Mouse (Mus musculus) cerebellum, adult (tissue): ENCODE measurements around the gene Mroh8.
"Not testable (repeated sequence)": the region's sequence is repeated elsewhere in the genome, so short reads cannot be mapped to it uniquely, and the experiment has no call there.

Experiments
- ATAC-seq: cut with Nextera tagmentation; 2 replicates; pipeline ENCODE4 v1.9.2; 2017; ENCODE audit warnings: mild to moderate bottlenecking, moderate library complexity, mixed read lengths; ENCODE audit not compliant: insufficient number of reproducible peaks, low FRiP score, low TSS enrichment

Mroh8 gene

DNA sequence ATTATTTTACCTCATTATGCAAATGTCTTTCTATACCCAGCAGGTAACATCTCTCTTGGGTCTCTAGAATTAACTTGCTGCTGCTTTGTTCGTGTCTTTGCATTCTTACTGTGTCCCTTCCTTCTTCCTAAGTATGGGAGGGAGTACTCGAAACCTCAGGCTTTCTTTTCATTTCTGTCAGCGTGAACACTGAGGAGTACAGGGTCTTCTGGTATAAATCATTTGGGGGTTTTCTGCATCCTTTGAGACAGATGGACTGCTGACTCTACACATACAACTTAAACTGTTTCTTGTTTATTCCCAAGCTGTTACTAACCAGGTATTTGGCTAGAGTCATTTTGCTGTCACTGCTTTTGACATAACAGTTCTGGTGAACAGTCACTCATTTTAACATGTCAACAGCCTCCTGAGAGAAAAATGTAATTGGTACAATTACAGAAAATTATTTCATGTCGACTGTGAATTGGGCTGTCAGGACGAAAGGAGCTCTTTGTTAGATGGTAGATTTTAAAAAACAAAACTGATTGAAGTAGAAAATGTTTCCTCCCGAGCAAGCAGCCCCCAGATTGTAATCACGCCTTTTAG lies 16.8 kb upstream of the Mroh8 start:
- ATAC-seq = no peak

DNA sequence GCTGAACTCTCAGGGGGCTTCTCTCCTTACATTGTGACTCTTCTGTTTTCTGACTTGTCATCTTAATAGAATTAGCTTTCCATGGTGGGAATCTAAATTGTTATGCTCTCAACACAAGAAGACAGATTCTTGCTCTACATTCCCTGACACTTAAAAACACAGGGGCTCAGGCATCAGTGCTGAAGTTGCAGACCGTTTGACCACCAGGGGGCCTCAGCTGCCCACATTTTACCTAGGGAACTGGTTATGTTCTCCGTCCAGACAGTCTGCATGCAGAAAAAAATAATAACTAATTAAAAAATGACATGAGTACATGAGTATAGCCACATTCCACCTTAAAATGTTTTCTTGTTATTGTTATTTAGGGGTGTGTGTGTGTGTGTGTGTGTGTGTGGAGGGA lies 12.7 kb upstream of the Mroh8 start:
- ATAC-seq = no peak

DNA sequence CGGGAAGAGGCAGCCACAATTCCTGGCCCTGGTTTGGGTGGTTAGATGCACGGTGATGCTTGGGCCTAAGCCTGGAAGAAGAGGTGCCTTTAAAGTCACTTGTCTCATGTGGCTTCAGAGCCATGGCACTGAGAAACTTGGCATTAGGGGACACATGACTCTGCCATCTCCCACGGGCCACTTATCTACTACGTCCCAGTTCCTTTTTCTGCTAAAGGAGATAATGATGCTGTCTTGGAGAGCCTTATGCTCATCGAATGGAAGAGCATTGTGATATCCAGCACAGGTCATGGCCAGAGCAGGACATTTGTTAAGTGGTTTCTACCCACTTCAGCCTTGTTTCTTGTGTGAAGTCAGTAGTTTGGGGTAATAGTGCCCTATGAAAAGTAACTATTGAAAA lies 9.6 kb upstream of the Mroh8 start:
- no peak for ATAC-seq

DNA sequence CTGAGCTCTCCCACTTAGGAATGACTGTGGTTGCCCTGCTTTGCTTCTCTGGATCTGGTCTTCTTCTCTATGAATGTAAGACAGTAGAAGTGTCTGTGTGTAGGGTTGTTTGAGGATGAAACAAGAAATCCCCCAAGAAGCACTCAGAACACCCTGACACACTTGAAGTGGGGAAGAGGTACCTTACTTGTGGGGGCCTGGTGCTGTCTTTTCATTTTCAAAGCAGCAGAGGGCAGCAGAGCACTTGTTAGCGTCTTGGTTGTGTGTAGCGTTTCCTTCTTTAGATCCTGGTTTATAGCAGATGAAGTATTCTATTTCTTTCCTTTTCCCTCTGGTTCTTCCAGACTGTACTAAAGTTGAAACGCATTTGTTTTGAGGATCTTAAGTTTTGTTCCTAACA lies 8.2 kb upstream of the Mroh8 start:
- no peak for ATAC-seq

DNA sequence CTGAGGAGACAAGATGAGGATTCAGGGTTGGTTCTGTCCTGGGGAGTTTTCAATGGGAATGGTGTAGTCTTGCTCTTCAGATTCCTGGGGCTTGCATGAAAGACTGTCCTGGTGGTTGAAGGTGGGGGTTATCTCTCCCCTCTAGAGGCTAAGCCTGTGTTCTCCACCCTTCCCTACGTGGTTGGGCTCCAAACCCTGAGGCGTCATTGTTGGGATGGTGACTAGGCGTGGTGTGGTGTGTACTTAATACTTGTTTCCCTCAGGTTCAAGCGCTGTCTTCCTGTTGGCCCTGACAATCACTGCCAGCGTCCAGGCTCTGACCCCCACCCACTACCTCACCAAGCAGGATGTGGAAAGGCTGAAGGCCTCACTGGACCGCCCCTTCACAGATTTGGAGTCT lies 4.0 kb upstream of the Mroh8 start:
- ATAC-seq = no peak

DNA sequence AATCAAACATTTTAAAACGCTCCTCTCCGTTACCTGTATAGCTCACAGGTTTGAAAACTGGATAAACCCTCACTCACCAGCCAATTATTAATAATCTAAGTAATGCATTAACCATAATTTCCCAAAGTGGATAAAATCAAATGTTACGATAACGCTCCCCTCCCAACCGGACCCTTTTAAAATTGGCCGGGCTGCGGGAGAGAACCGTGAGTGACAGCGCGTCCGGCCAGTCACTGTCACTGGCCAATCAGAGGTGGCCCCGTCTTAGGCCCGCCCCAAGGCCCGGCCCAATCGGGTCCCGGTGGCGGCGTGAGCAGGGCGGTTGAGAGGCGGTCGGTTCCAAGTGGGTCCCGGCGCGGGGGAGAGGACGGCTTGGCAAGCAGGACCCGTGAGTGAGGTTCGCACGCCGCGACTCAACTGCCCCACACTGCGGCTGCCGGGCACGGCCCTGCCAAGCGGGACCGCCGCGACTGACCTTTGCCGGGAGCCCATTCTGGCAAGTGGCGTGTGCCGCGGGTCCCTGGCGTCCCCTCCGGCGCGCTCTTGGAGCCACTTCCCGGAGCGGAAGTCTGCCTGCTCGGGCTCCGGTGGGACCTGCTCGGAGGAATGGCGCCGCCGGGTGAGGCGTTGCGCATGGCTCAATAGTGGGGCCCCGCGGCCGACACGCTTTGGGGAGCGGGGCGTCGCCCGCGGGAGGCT lies 483 bp downstream of the Mroh8 start, which contains the start of gene Rpn2:
Gene Rpn2, plus strand, starts transcription at position 301 of the 699 bp plus-strand sequence.
- peak; percentile 99 for ATAC-seq

DNA sequence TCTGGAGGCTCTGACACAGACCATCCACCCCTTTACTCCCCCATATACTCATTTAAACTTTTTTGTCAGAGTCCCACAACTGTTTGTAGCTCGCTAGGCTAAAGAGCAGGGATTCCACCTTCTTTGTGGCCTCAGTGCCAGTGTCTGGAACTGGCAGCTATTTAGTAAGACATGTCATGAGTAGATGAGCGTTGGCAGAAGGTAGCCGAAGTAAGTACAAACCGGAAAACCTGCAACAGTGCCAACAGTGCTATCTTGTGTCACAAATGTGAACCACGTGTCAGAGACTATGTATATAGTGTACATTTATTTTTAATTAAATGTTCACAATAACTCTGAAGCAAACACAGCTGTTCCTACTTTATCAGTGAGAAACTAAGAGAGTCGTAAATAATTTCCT lies 15.5 kb downstream of the Mroh8 start:
- ATAC-seq = no peak

DNA sequence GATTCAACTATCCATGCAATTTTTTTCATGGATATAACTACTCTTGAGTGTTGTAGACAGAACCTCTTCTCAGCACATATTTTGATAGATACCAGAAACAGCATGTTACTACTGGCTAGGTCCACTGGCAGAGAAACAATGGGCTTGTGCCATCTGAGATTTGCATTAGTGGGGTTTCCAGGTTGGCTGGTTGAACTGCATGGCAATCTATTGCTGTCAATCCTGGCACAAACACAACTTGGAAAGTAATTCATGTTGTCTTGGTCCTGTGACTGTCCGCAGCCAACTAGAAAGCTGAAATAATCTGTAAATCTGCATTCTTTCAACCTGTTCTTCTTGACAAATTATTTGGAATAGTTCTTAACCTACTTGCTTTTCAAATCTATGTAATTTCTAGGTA lies 16.2 kb downstream of the Mroh8 start:
- ATAC-seq = no peak

DNA sequence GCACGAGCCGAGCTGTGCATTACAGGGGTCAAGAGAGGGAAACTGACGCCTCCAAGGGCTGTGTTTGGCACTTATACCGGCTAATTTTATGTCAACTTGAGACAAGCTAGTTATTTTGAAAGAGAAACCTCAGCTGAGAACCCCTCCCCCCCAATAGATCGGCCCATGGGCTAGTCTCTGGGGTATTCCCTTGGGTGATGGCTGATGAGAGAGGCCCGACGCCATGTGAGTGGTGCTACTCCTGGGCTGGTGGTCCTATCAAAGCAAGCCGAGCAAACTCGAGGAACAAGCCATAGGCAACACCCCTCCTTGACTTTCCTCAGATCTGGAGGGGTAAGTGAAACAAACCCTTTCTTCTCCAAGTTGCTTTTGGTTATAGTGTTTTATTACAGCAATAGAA lies 16.8 kb downstream of the Mroh8 start:
- no peak for ATAC-seq

DNA sequence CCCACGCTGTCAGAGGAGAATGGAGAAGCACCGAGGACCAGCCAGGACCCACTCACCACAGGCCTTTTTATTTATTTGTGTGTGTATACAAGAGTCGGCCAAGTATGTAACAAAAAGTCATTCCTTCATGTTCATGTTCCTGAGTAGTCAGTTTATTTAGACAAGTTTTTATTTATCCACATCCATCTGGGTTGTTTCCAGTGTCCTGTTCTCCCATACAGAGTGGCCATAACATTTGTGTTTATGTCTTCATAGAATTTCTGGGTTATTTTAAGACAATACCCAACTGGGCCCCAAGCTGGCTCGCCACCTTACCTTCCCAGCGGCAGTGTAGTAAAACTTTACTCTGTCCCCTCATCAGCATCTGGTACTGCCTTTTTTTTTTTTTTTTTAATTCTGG lies 17.4 kb downstream of the Mroh8 start:
- ATAC-seq = no peak

DNA sequence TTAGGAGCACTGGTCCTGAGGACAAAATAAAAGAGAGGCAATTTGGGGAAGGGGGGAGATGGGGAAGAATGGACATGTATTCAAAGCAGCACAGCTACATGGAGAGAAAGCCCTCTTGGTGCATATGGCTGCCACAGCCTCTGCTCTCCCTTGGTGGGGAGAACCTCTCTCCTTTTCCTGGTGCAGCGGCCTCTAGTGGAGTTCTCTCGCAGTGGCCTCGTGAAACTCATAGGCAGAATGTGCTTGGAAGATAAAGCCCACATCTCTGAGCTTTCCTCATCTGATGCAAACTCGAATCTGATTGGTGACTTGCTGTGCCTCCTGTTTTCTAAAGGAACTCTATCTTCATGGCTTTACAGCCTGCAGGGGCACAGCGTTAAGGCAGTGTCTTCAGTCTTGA lies 19.6 kb downstream of the Mroh8 start:
- ATAC-seq = no peak

DNA sequence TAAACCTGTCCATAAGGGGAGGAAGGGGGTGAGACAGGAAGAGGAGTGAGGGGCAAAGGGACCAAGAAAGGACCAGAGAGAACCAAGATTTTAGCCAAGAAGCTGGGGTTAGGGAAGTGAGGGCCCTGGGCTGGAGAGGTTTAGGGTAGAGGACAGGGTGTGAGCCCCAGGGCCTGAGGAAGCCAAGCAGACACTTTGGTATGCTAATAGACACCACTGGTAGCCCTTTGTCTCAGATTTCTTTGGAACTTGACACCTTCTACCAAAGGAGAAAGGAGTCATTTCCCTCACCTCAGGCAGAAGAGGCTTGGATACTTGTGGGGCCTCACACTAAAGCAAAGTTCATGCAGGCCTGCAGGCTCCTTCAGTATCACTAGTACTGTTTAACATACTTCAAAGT lies 31.2 kb downstream of the Mroh8 start:
- no peak for ATAC-seq

DNA sequence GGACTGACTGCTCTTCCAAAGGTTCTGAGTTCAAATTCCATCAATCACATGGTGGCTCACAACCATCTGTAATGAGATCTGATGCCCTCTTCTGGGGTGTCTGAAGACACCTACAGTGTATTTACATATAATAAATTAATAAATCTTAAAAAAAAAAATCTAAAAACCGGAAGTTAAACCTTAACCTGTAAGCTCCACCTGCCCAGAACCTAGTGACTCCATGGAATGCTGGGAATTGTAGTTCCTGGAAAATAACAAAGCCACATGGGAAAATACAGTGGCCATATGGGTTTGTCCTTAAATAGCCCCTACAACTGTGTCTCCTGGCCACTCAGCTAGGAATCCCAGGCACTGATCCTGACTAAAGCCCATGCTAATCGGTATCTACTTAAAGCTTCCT lies 33.7 kb downstream of the Mroh8 start:
- ATAC-seq = no peak

DNA sequence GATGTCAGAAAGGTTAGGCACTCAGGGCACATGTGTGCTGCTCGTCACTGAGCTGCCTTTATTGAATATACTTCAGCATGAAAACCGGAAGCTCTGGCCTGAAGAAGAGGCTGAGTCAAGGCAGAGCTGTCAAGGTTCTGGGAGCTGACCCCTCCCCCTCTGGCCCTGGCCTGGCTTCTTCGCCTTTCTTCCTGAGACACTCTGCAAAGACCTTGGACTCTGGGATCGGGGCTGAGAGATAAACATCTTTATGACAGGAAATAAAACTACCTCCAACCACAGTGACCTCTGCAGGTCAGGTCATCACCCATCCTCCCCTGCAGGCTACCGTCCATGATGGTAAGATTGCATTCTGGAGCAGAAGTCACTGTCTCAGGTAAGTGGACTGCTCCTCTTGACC lies 34.3 kb downstream of the Mroh8 start:
- no peak for ATAC-seq

DNA sequence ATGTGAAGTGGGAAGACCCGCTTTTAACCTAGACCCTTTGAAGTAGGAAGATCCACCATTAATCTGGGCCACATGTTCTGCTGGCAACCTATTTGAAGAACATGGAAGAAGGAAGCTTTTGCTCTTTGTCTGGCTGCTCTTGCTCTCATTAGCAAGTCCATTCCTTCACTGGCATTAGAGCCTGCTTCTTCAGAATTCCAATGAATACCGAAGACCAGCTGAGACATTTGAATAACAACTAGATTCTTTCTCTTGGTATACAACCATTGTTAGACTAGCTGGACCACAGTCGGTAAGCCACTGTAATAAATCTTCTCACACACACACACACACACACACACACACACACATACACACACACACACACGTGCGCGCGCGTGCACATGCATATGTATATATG lies 43.4 kb downstream of the Mroh8 start:
- no peak for ATAC-seq

DNA sequence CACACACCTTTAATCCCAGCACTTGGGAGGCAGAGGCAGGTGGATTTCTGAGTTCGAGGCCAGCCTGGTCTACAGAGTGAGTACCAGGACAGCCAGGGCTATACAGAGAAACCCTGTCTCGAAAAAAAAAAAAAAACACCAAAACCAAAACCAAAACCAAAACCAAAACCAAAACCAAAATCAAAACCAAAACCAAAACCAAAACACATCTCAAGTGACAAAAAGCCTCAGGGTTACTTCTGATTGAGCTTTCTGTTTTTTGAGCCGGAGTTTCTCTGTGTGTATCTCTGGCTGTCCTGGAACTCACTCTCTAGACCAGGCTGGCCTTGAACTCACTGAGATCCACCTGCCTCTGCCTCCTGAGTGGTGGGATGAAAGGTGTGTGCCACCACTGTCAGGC lies 57.4 kb downstream of the Mroh8 start:
- ATAC-seq = not testable (repeated sequence)

DNA sequence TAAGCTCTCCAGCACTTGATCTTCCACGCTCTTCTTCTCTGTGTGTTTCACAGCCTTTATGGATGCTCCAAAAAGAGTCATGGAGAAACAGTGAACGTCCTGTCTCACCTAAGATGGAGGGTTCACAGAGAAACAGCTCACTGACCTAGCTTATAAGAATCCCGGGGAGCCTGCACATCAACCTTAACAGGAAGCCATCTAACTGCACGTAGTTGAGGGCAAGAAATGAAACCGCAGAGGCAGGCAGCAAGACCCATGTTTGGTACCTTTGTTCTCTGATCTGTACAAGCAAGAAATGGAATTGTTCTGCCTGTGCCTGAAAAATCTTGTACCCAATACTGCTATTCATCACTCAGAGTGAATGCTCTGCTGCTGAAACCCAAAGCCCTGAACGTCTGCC lies 59.2 kb downstream of the Mroh8 start:
- ATAC-seq = no peak

DNA sequence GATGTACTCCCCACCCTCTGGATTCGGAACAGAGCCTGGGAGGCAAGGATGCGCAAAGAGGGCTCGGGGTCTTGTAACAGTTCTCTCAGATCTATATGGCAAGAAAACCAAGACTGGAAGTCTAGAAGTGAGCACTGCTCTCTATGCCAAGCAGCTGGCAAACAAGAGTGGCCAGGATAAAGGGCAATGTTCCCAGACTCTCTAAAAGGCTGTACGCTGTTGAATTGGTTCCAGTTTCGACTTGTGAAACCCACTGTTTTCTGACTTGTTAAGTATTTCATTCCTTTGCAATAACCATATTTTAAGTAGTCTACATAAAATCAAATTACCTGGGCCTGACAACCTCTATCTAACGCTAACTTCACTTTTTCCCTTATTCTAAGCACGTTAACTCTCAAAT lies 67.6 kb downstream of the Mroh8 start:
- no peak for ATAC-seq

DNA sequence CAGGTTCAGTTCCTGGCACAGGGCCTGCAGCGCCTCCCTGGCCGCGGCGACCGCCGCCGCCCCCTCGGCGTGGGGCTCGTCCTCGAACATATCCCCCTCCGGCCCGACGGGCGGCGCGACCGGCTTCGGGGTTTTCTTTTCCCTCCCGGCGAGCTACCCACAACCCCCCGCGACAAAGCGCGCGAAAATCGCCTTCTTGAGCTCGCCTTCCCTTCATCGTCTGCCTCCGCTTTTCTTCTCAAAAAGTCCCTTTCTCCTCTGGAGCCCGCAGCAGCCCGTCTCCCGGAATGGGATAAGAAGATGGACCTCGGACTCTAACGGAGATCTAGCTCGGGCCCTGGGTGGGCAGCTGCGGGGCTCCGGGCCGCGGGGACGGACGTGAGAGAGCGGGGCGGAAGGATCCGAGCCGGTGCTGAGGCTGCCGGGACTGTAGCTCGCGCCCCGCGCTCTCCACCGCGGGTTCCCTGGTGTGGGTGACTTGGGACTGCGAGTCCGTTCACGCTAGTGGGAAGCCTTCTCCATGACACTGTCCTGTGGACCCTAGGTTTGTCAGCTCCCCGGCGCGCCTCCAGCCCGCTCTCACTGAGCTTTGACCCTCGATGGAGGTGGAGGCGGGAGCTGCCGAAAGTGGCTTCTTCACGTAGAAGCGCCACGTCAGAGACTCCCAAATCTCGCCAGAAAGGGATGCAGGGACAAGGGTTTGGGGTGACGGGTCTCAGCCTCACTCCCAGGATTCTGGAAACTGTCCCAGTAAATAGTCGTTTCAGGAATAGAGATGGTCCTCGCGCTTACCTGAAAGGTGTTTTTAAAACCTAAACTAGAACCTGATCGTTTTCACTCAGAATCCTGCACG lies 74.8 kb downstream of the Mroh8 start, which contains the start of gene Rbl1:
Gene Rbl1, minus strand, starts transcription at position 169 of the 853 bp plus-strand sequence.
- ATAC-seq = peak; percentile 84; the same call in 1 of the 2 replicates

DNA sequence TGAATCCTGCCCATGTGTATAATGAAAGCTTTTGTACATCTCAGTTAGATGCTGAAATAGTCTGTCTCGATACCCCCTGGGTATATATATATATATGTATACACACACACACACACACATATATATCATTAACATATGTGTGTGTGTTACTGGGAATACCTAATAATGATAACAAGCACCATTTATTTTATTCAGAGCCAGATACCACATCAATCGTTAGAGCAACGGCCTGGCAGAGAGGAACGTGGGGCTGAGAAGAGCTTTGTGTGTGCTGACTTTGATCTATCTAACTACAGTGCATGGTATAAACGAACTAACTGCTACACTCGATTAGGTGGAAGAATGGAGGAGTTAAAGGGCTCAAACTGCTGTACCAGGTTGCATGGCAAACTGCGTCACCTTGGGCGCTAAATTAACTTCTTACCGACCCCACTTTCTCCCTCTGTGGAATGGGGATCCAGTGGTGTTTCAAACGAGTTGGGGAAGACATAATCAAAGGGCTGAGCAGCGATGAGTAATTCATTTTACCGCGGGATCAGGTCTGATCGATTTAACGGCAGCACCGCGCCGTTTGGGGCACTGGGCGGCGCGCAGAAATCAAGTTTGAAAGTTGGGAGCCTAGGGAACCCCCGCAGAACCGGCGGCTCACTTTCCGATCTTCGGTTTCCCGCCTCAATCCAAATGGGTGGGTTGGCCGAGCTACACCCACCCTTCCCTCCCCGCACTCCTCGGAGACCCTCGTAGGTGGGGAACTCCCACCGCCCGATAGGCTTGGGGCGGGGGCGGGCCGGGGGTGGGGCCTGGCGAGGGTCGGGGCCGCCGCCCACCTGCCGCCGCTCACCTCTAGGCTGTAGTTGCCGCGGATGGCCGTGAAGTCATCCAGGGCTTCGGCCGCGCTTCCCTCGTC lies 75.6 kb downstream of the Mroh8 start:
- ATAC-seq = no peak
